Comparison of ENCODE assay signal across 24 mouse cellular contexts in the genomic region with DNA sequence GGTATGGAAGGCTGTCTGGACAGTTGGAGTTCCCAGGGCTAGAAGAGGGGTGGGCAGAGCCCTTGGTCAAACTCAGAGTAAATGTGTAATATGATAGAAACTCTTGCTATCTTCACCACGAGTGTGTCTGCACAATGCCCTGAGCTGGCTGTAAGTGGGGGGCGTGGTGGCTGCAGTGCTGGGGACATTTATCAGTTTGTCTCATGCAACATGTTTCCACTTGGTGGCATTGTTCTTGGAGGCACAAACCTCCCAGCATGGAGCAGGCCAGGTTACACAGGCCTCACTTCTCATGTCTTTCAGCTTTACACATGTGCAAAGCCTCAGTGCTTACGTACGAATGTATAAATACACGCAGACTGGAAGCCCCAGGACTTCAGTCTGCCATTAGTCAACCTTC.
DNase-seq lines count a peak whose midpoint lies in the region; ATAC-seq and TF ChIP-seq lines count a peak whose summit lies in the region.
"Had no signal": no experiment of that assay in that cellular context is flagged by ENCODE, and none has a peak within 500 bp of the region (broad histone marks: within the 10 kb centered on the region; RNA-seq: fewer than 3 reads in every experiment).

No protein-coding gene starts in this region.

- H3K4me1 ChIP-seq in heart, postnatal 0 days (ENCODE audit: control insufficient read depth, insufficient read depth) = no peaks in the 10 kb centered on the region
- H3K4me1 ChIP-seq in liver, embryonic 11.5 days (replicated peaks; ENCODE audit: control insufficient read depth, insufficient read depth, low read length) = no peaks in the 10 kb centered on the region
- H3K4me1 ChIP-seq in liver, embryonic 12.5 days = peaks cover 7% of the 10 kb centered on the region; the same call in 1 of the 2 replicates
- H3K4me1 ChIP-seq in MEL (ENCODE audit: control insufficient read depth in 1 of 2, insufficient read depth in 2 of 2, low read length in 2 of 2) = no peaks in the 10 kb centered on the region
- H3K4me1 ChIP-seq: embryonic facial prominence, embryonic 15.5 days had no signal

- no peak overlapping the region for H3K4me2 ChIP-seq in heart, postnatal 0 days (ENCODE audit: low read depth, low read length)
- H3K4me2 ChIP-seq in liver, embryonic 11.5 days = no peak overlapping the region
- no peak overlapping the region for H3K4me2 ChIP-seq in liver, embryonic 12.5 days
- H3K4me2 ChIP-seq: embryonic facial prominence, embryonic 12.5 days; embryonic facial prominence, embryonic 15.5 days; heart, embryonic 11.5 days; hindbrain, embryonic 12.5 days; hindbrain, embryonic 15.5 days had no signal

- TF ChIP-seq EP300 in heart, postnatal 0 days (IDR thresholded peaks at IDR 0.05; ENCODE audit: low read depth) = no peak
- no peak for TF ChIP-seq EP300 in MEL (IDR thresholded peaks at IDR 0.05; ENCODE audit: low read depth in 1 of 2, low read length in 2 of 2)

- no peak for ATAC-seq in heart, postnatal 0 days (ENCODE audit: insufficient read depth, low read depth)
- ATAC-seq in liver, embryonic 11.5 days (replicated peaks; ENCODE audit: low FRiP score) = 0 out of 2 replicates have a peak, but pooled peaks have one; percentile 18
- ATAC-seq in liver, embryonic 12.5 days = no peak
- ATAC-seq: forebrain, embryonic 14.5 days; forebrain, postnatal 0 days; Patski had no signal

- no peak for TF ChIP-seq POLR2A in MEL (IDR thresholded peaks at IDR 0.05; ENCODE audit: control insufficient read depth in 1 of 2, insufficient read depth in 1 of 2, low read depth in 1 of 2, low read length in 2 of 2, poor library complexity in 1 of 2)

- WGBS in heart, postnatal 0 days = 69% methylated on average over 5 of the region's 5 CpGs
- WGBS in liver, embryonic 11.5 days = 83% methylated on average over 5 of the region's 5 CpGs
- WGBS in liver, embryonic 12.5 days (ENCODE audit: insufficient replicate concordance) = 57% methylated on average over 5 of the region's 5 CpGs

- H3K79me2 ChIP-seq in MEL (ENCODE audit: control insufficient read depth, insufficient read depth, low read length, poor library complexity) = no peaks in the 10 kb centered on the region

- TF ChIP-seq RAD21 in MEL (IDR thresholded peaks at IDR 0.05; ENCODE audit: low read depth, low read length) = no peak

- peak; percentile 6; the same call in 1 of the 2 replicates for TF ChIP-seq CTCF in heart, postnatal 0 days (IDR thresholded peaks at IDR 0.05; ENCODE audit: low read depth)
- peak in 1 of 3 experiments; percentile 16; a peak in 1 of 6 replicates for TF ChIP-seq CTCF in MEL (IDR thresholded peaks at IDR 0.05 in 2 of 3, conservative IDR thresholded peaks at IDR 0.05 in 1 of 3; ENCODE audit: control insufficient read depth in 1 of 3, insufficient read depth in 1 of 3, low read depth in 2 of 3, low read length in 3 of 3, poor library complexity in 1 of 3, severe bottlenecking in 1 of 3)

- 0 out of 2 replicates have a peak, but pooled peaks cover 6% of the 10 kb centered on the region for H3K27me3 ChIP-seq in heart, postnatal 0 days (ENCODE audit: control insufficient read depth, insufficient read depth, low read length)
- H3K27me3 ChIP-seq in liver, embryonic 11.5 days (replicated peaks; ENCODE audit: control insufficient read depth, insufficient read depth, low read length) = no peaks in the 10 kb centered on the region
- H3K27me3 ChIP-seq in liver, embryonic 12.5 days (replicated peaks) = no peaks in the 10 kb centered on the region
- H3K27me3 ChIP-seq in MEL (ENCODE audit: control insufficient read depth in 1 of 2, insufficient read depth in 2 of 2, low read length in 2 of 2) = no peaks in the 10 kb centered on the region
- H3K27me3 ChIP-seq: embryonic facial prominence, embryonic 12.5 days; embryonic facial prominence, embryonic 15.5 days; hindbrain, embryonic 12.5 days; hindbrain, embryonic 15.5 days; Patski had no signal

- H3K9me3 ChIP-seq in heart, postnatal 0 days (replicated peaks; ENCODE audit: control insufficient read depth, low read length) = no peaks in the 10 kb centered on the region
- H3K9me3 ChIP-seq in liver, embryonic 11.5 days (ENCODE audit: control insufficient read depth, low read length) = no peaks in the 10 kb centered on the region
- no peaks in the 10 kb centered on the region for H3K9me3 ChIP-seq in liver, embryonic 12.5 days (replicated peaks)
- H3K9me3 ChIP-seq in MEL (replicated peaks; ENCODE audit: insufficient read depth, low read length) = no peaks in the 10 kb centered on the region
- H3K9me3 ChIP-seq: embryonic facial prominence, embryonic 12.5 days; embryonic facial prominence, embryonic 15.5 days; hindbrain, embryonic 12.5 days; hindbrain, embryonic 15.5 days had no signal

- no peak for DNase-seq in heart, postnatal 0 days (ENCODE audit: low spot score)
- no peak for DNase-seq in heart, postnatal 25 days (ENCODE audit: low spot score)
- DNase-seq in liver, embryonic 11.5 days (ENCODE audit: low spot score) = no peak
- peak; percentile 12 for DNase-seq in MEL (ENCODE audit: low read depth, low spot score)
- DNase-seq in embryo, embryonic 9.5 days (ENCODE audit: extremely low spot score) = no peak
- DNase-seq: adrenal gland, postnatal 10 days; adrenal gland, postnatal 36 days; cerebellum, adult 18-20 months; cerebellum, adult 9-10 months; cerebellum, postnatal 14 days; forebrain, postnatal 0 days; gastrocnemius, adult 2 months; gastrocnemius, postnatal 14 days; heart, adult 11 months; heart, postnatal 10 days; heart, postnatal 4 days had no signal

- no peak overlapping the region for H3K9ac ChIP-seq in heart, postnatal 0 days (replicated peaks; ENCODE audit: low read depth, low read length)
- no peak overlapping the region for H3K9ac ChIP-seq in liver, embryonic 11.5 days (ENCODE audit: low read depth, low read length)
- no peak overlapping the region for H3K9ac ChIP-seq in liver, embryonic 12.5 days
- H3K9ac ChIP-seq in MEL (ENCODE audit: control insufficient read depth, low read depth, low read length, poor library complexity, severe bottlenecking) = no peak overlapping the region
- H3K9ac ChIP-seq: embryonic facial prominence, embryonic 12.5 days; embryonic facial prominence, embryonic 15.5 days; forebrain, postnatal 0 days; hindbrain, embryonic 12.5 days; hindbrain, embryonic 15.5 days had no signal

- H3K4me3 ChIP-seq in heart, postnatal 0 days (ENCODE audit: low read depth, low read length) = no peak overlapping the region
- no peak overlapping the region for H3K4me3 ChIP-seq in liver, embryonic 11.5 days (ENCODE audit: low read depth, low read length)
- H3K4me3 ChIP-seq in liver, embryonic 12.5 days = no peak overlapping the region
- H3K4me3 ChIP-seq in MEL (ENCODE audit: control insufficient read depth in 1 of 2, insufficient read depth in 1 of 2, low read depth in 2 of 2, low read length in 2 of 2) = no peak overlapping the region
- H3K4me3 ChIP-seq: embryonic facial prominence, embryonic 12.5 days; embryonic facial prominence, embryonic 15.5 days; gastrocnemius, adult 2 months; hindbrain, embryonic 12.5 days; hindbrain, embryonic 15.5 days had no signal

- peaks cover 3% of the 10 kb centered on the region; the same call in 1 of the 2 replicates for H3K36me3 ChIP-seq in heart, postnatal 0 days (replicated peaks; ENCODE audit: control insufficient read depth, insufficient read depth, low read length)
- H3K36me3 ChIP-seq in liver, embryonic 11.5 days (ENCODE audit: control insufficient read depth, insufficient read depth, low read length) = no peaks in the 10 kb centered on the region
- H3K36me3 ChIP-seq in liver, embryonic 12.5 days = peaks cover 25% of the 10 kb centered on the region
- no peaks in the 10 kb centered on the region; a peak in 1 of 4 replicates for H3K36me3 ChIP-seq in MEL (ENCODE audit: control insufficient read depth in 1 of 2, insufficient read depth in 2 of 2, low read length in 2 of 2)

- no peak overlapping the region for H3K27ac ChIP-seq in heart, postnatal 0 days (ENCODE audit: low read depth)
- H3K27ac ChIP-seq in liver, embryonic 11.5 days (ENCODE audit: low read depth, low read length) = no peak overlapping the region
- H3K27ac ChIP-seq in liver, embryonic 12.5 days = no peak overlapping the region
- no peak overlapping the region for H3K27ac ChIP-seq in MEL (ENCODE audit: control insufficient read depth, low read depth, low read length)
- H3K27ac ChIP-seq: embryonic facial prominence, embryonic 12.5 days; embryonic facial prominence, embryonic 15.5 days; gastrocnemius, adult 2 months; hindbrain, embryonic 12.5 days; hindbrain, embryonic 15.5 days had no signal

- intact Hi-C loops in heart, postnatal 25 days (cut with DNase I) = no loop called here

TF ChIP-seq in MEL, 35 proteins besides CTCF, POLR2A, EP300 and RAD21:
- TF ChIP-seq SMC3 (IDR thresholded peaks at IDR 0.05; ENCODE audit: low read depth, low read length) = peak; percentile 34
- no peak for TF ChIP-seq ELF1 (IDR thresholded peaks at IDR 0.05; ENCODE audit: low read depth, low read length)
